Mouse (Mus musculus) forebrain, postnatal 0 days (tissue): Measurements from ENCODE around the gene Pnrc2. TPM values are rescaled to one million over a fixed set of nuclear protein-coding genes. Genes with fewer than 3 reads are reported as not detected.

ENCODE experiments used
- ATAC-seq: fragments of 200-750 bp; cut with Nextera tagmentation; 2 replicates; pipeline ENCODE4 v1.8.0; 2017; ENCODE audit warnings: mild to moderate bottlenecking, moderate library complexity
- DNase-seq: peaks from one replicate; pipeline ENCODE4 v3.0.0-alpha.2; 2015
- H3K27ac ChIP-seq: fragments of 300-500 bp; sonication (generic); 2 replicates; pipeline ENCODE4 v1.5.1; 2014; ENCODE audit warnings: low read depth, mild to moderate bottlenecking, antibody characterized with exemption, low read length, moderate library complexity, mixed read lengths
- H3K27me3 ChIP-seq: fragments of 300-500 bp; sonication (generic); 2 replicates; pipeline ENCODE4 v1.6.1; 2014; ENCODE audit warnings: mild to moderate bottlenecking, low read length, mixed read lengths; ENCODE audit not compliant: insufficient read depth
- H3K36me3 ChIP-seq: fragments of 300-500 bp; sonication (generic); 2 replicates; pipeline ENCODE4 v1.6.1; 2014; ENCODE audit warnings: mild to moderate bottlenecking, moderate library complexity; ENCODE audit not compliant: insufficient read depth
- H3K4me1 ChIP-seq: fragments of 300-500 bp; sonication (generic); 2 replicates; pipeline ENCODE4 v1.6.1; 2014; ENCODE audit warnings: antibody characterized with exemption; ENCODE audit not compliant: insufficient read depth
- H3K4me2 ChIP-seq: fragments of 300-500 bp; sonication (generic); 2 replicates; pipeline ENCODE4 v1.6.1; 2014; ENCODE audit warnings: low read depth, mild to moderate bottlenecking, moderate library complexity
- H3K4me3 ChIP-seq: fragments of 300-500 bp; sonication (generic); 2 replicates; pipeline ENCODE4 v1.5.1; 2014; ENCODE audit warnings: low read depth, low read length, mixed read lengths
- H3K9ac ChIP-seq: fragments of 300-500 bp; sonication (generic); 2 replicates; pipeline ENCODE4 v1.6.1; 2014; ENCODE audit warnings: mild to moderate bottlenecking
- H3K9me3 ChIP-seq: fragments of 300-500 bp; sonication (generic); 2 replicates; pipeline ENCODE4 v1.6.1; 2016; ENCODE audit warnings: low read length
- CTCF ChIP-seq: sonication (generic); IDR thresholded peaks from 2 replicates; pipeline ENCODE4 v1.5.1; 2016; ENCODE audit warnings: antibody characterized with exemption, control low read depth, low read depth
- WGBS: fragments of 180-500 bp; shearing (Covaris S2); extraction: QIAGEN DNeasy Blood & Tissue Kit; methylation state at CpG from one replicate; pipeline ENCODE4 v1.1.7; 2014; 5-methylcytosine and 5-hydroxymethylcytosine counted together
- polyA plus RNA-seq: library from polyadenylated mRNA; unstranded; fragments of >200 nt; fragmentation: Nextera tagmentation; extraction: Ambion mirVana; gene quantifications from 2 replicates; pipeline ENCODE4 v1.2.1, GENCODE M21; 2015
- total RNA-seq: library from RNA; depleted of rRNA; stranded (reverse); fragments of >200 nt; gene quantifications from 2 replicates; pipeline ENCODE4 v1.2.3, GENCODE M21; 2014

The Pnrc2 gene
- total and polyA plus RNA-seq, 2 experiments from 2014 or later, result 73.0 to 75.0 TPM

DNA sequence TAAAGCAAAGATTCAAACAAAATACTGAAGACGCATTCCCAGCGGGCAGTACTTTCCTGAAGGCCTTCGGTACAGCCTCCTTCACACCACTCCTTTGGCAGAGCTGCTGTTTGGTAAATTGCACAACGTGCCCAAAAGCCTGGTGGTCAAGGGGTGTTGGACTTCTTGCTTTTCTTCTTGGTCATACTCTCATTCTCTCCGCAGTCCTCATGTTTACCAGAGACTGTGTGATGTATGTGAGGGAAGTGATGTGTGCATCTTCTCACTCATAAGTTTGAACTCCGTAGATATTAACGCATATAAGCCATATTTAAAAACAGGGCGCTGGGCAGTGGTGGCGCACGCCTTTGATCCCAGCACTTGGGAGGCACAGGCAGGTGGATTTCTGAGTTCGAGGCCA is 19.0 kb downstream of the Pnrc2 start:
- H3K4me1 ChIP-seq, result peaks cover 13% of the 10 kb centered on the region; the same call in 1 of the 2 replicates
- H3K27me3 ChIP-seq, result no peaks in the 10 kb centered on the region
- H3K4me2 ChIP-seq, result peak overlapping the region; percentile 80
- H3K9me3 ChIP-seq, result no peaks in the 10 kb centered on the region
- ATAC-seq, result no peak
- peak overlapping the region; percentile 91; the same call in 1 of the 2 replicates for H3K9ac ChIP-seq
- DNase-seq, result no peak
- peak overlapping the region; percentile 99 for H3K27ac ChIP-seq
- 71% methylated on average over 11 of the region's 11 CpGs for WGBS
- no peak for TF ChIP-seq CTCF
- peak overlapping the region; percentile 92; the same call in 1 of the 2 replicates for H3K4me3 ChIP-seq
- H3K36me3 ChIP-seq, result no peaks in the 10 kb centered on the region

DNA sequence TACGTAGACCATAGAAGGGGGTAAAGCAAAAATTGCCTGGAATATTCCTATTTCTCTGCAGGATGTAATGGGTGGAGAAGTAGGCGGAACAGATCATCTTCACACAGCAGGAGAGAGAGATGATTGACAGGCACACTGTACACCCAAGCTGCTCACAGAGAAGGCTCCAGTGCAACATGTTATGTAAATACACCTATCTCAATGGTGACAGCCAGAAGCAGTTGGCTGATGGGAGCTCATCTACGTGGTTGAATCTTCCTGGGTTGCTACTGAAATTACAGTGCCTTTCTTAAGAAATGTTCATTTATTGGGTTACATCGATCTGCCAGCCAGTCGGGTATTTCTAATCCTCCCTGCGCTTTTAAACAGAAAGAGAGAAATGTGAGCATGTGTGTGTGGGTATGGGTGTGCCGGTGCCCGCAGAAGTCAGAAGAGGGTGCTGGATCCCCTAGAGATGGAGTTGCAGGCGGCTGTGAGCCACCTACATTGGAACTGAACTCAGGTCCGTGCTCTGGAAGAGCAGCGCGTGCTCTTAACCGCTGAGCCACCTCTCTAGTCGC is 19.6 kb downstream of the Pnrc2 start:
- H3K27me3 ChIP-seq, result no peaks in the 10 kb centered on the region
- no peak for TF ChIP-seq CTCF
- peak overlapping the region; percentile 99 for H3K27ac ChIP-seq
- peaks cover 13% of the 10 kb centered on the region; the same call in 1 of the 2 replicates for H3K4me1 ChIP-seq
- H3K4me2 ChIP-seq, result no peak overlapping the region
- no peak overlapping the region for H3K9ac ChIP-seq
- WGBS, result 74% methylated on average over 14 of the region's 14 CpGs
- DNase-seq (peak; percentile 39), ATAC-seq (no peak)
- H3K36me3 ChIP-seq, result no peaks in the 10 kb centered on the region
- no peaks in the 10 kb centered on the region for H3K9me3 ChIP-seq
- H3K4me3 ChIP-seq, result no peak overlapping the region

DNA sequence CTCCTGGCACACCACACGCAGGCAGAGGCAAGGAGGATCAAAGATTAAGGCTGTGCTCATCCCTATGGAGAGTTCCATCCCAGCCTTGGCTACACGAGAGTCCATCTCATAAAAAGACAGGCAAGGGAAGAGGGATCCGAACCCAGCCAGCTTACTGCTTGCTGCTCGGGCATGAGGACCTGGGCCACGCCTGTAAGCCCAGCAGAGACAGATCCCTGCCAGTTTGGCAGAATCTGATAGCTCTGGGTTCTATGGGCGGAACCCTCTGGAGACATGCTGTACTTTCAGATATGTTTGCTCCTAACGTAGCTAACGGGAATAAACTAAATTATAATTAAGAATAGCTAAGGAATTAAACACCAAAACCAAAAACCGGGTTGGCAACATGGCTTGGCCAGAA is 21.7 kb downstream of the Pnrc2 start:
- no peak overlapping the region for H3K4me3 ChIP-seq
- 84% methylated on average over 9 of the region's 9 CpGs for WGBS
- H3K27me3 ChIP-seq, result no peaks in the 10 kb centered on the region
- H3K4me2 ChIP-seq, result no peak overlapping the region
- no peak overlapping the region for H3K9ac ChIP-seq
- peaks cover 13% of the 10 kb centered on the region; the same call in 1 of the 2 replicates for H3K4me1 ChIP-seq
- H3K36me3 ChIP-seq, result no peaks in the 10 kb centered on the region
- TF ChIP-seq CTCF, result no peak
- no peaks in the 10 kb centered on the region for H3K9me3 ChIP-seq
- no peak for DNase-seq
- no peak overlapping the region for H3K27ac ChIP-seq
- no peak for ATAC-seq

DNA sequence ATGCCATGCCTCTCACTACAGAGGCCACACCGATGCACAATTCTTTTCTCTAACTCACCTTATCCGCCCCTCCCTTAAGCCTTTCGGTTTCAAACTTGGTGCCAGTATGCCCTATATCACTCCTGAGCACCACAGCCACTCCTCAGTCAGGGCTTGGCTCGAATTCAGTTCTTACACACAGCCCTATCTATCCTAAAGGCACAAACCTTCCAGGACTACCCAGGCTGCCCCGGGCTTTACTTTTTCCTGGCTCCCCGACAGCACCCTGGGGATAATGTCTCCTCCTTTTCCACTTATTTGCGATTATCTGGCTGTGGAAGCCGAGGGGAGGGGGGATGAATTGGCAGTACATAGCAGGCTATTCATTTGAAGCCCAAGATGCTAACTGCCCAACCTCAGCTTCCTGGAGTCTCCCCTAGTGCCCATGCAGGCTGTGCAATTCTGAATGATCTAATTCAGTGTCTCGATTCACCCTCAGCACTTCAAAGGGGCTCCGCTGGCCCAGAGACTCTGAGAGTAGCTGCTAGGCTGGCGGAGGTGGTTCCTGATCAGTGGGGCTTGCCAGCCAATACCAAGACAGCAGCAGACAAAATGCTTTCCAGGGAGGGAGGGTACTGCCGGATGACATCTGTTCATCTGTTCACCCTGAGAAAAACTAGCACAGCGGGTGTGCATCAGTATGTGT is 23.1 kb downstream of the Pnrc2 start:
- Histone ChIP-seq H3K9ac (no peak overlapping the region; the same call in 1 of the 2 replicates), H3K9me3 (no peaks in the 10 kb centered on the region), H3K4me1 (peaks cover 13% of the 10 kb centered on the region; the same call in 1 of the 2 replicates), H3K36me3 (no peaks in the 10 kb centered on the region), H3K27me3 (no peaks in the 10 kb centered on the region), H3K4me3 (no peak overlapping the region), H3K27ac (peak overlapping the region; percentile 64), H3K4me2 (peak overlapping the region; percentile 4)
- ATAC-seq (peak; percentile 82), DNase-seq (peak; percentile 86)
- no peak for TF ChIP-seq CTCF
- 18% methylated on average over 13 of the region's 13 CpGs for WGBS

DNA sequence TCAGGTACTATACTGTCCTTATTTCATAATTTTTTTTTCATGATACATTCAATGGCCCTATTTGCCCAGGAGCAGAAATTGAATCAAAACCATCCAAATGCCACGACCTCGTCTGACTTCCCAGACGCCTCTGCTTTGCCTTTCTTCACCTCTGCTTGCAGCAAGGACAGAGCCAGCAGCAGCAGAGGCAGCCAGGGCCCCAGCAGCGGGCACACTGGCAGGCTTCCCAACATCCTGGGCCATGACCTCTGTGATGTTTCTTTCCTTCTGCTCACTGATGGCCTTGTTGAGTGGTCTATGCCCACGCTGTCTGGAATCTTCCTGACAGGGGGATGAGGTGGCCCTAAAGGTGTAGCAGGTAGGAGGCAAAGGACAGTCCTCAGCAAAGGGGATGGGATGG is 26.1 kb downstream of the Pnrc2 start:
- no peaks in the 10 kb centered on the region for H3K36me3 ChIP-seq
- no peak for TF ChIP-seq CTCF
- H3K9me3 ChIP-seq, result no peaks in the 10 kb centered on the region
- peaks cover 8% of the 10 kb centered on the region; the same call in 1 of the 2 replicates for H3K4me1 ChIP-seq
- no peak overlapping the region for H3K27ac ChIP-seq
- H3K4me3 ChIP-seq, result no peak overlapping the region
- no peak for ATAC-seq
- no peak overlapping the region for H3K4me2 ChIP-seq
- H3K9ac ChIP-seq, result no peak overlapping the region
- H3K27me3 ChIP-seq, result no peaks in the 10 kb centered on the region
- DNase-seq, result no peak
- WGBS, result 61% methylated on average over 5 of the region's 5 CpGs

DNA sequence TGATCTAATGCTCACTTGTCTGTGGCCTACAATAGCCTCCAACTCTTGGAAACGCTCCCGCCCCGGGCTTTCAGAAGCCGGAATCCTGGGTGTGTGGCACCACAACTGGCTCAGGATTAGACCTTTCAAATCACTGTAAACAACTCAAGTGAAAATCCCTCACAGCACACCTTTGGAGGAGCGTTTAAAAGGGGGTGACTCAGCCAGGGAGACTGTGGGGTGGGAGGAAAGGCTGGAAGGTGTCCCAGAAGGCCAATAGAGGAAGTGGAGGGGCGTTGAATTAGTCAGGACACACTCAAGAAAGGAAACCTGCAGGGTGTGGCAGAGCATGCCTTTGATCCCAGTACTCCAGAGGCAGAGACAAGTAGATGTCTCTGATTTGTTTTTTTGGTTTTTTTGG is 29.2 kb downstream of the Pnrc2 start:
- ATAC-seq (no peak), DNase-seq (no peak)
- TF ChIP-seq CTCF, result no peak
- H3K36me3 ChIP-seq, result no peaks in the 10 kb centered on the region
- H3K9me3 ChIP-seq, result no peaks in the 10 kb centered on the region
- H3K4me2 ChIP-seq, result no peak overlapping the region
- H3K9ac ChIP-seq, result no peak overlapping the region
- WGBS, result 88% methylated on average over 6 of the region's 6 CpGs
- no peaks in the 10 kb centered on the region for H3K27me3 ChIP-seq
- H3K27ac ChIP-seq, result no peak overlapping the region
- no peak overlapping the region for H3K4me3 ChIP-seq
- no peaks in the 10 kb centered on the region for H3K4me1 ChIP-seq

- no peak overlapping the region for H3K27ac ChIP-seq
- H3K4me2 ChIP-seq, result no peak overlapping the region
- H3K9ac ChIP-seq, result no peak overlapping the region
- no peak for TF ChIP-seq CTCF
- WGBS, result 77% methylated on average over 21 of the region's 21 CpGs
- DNase-seq (no peak), ATAC-seq (no peak)
- no peaks in the 10 kb centered on the region for H3K27me3 ChIP-seq
- H3K4me3 ChIP-seq, result no peak overlapping the region
- H3K4me1 ChIP-seq, result no peaks in the 10 kb centered on the region
- no peaks in the 10 kb centered on the region for H3K36me3 ChIP-seq
- no peaks in the 10 kb centered on the region for H3K9me3 ChIP-seq
Measured at GRCm38 (mm10) chr4:135839293-135840011, 34.2 kb downstream of the Pnrc2 start.
